In the genomic region with DNA sequence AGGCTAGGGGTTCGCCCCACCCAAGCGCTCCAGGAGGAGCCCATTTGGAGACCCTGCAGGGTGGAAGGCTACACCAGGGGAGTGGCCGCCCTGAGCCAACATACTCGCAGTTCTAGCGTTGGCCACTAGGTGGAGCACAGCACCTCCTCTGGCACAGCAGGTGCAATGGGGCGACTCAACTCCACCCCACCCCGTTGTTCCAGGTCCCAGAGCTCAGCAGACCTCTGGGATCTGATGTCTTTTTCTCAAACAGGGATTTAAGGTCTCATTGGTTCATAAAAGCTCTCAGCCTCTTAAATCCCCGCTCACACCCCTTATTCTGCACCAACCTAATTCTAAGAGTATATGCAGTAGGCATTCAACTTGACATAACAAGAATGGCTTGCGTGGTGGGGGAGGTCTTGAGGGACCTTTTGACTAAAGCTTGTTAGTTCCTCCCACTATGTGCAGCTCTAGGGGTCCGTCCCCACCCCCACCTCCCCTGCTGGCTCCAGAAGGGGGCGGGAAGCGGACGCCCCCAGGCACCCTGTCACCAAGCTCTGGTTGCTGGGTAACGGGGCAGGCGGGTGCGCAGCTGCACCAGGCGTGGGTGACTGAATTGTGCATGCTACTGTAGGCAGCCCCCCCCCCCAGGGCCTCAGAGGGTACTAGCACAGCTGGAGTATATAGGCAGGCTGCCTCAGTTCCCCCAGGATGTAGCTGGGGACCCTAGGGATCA, we compare ENCODE assay signal across 9 mouse cellular contexts. TPM values are rescaled to one million over a fixed set of nuclear protein-coding genes. Genes with fewer than 3 reads are reported as not detected.
DNase-seq lines count a peak whose midpoint lies in the region; ATAC-seq and TF ChIP-seq lines count a peak whose summit lies in the region.
"Had no signal": no experiment of that assay in that cellular context is flagged by ENCODE, and none has a peak within 500 bp of the region (broad histone marks: within the 10 kb centered on the region; RNA-seq: fewer than 3 reads in every experiment).

No protein-coding gene starts in this region.

- peaks cover 24% of the 10 kb centered on the region for H3K4me1 ChIP-seq in bone marrow macrophage, adult 2 months (ENCODE audit: control insufficient read depth, insufficient read depth, low read length)
- H3K4me1 ChIP-seq in embryonic facial prominence, embryonic 15.5 days = peaks cover 44% of the 10 kb centered on the region
- peaks cover 36% of the 10 kb centered on the region for H3K4me1 ChIP-seq in heart, embryonic 13.5 days
- H3K4me1 ChIP-seq in neural tube, embryonic 15.5 days = peaks cover 42% of the 10 kb centered on the region

- peak; percentile 85 for TF ChIP-seq CTCF in bone marrow macrophage, adult 2 months (IDR thresholded peaks at IDR 0.05; ENCODE audit: low read depth, low read length)

- H3K9me3 ChIP-seq in embryonic facial prominence, embryonic 15.5 days (replicated peaks) = no peaks in the 10 kb centered on the region
- H3K9me3 ChIP-seq in heart, embryonic 13.5 days = no peaks in the 10 kb centered on the region
- H3K9me3 ChIP-seq in neural tube, embryonic 15.5 days (replicated peaks) = no peaks in the 10 kb centered on the region
- H3K9me3 ChIP-seq: heart, embryonic 15.5 days had no signal

- peaks cover 12% of the 10 kb centered on the region; the same call in 1 of the 2 replicates for H3K36me3 ChIP-seq in embryonic facial prominence, embryonic 15.5 days
- H3K36me3 ChIP-seq in heart, embryonic 13.5 days = peaks cover 20% of the 10 kb centered on the region
- H3K36me3 ChIP-seq in neural tube, embryonic 15.5 days = no peaks in the 10 kb centered on the region

- H3K27me3 ChIP-seq in embryonic facial prominence, embryonic 15.5 days = no peaks in the 10 kb centered on the region
- no peaks in the 10 kb centered on the region for H3K27me3 ChIP-seq in heart, embryonic 13.5 days (replicated peaks)
- H3K27me3 ChIP-seq in neural tube, embryonic 15.5 days (replicated peaks) = no peaks in the 10 kb centered on the region
- H3K27me3 ChIP-seq: heart, embryonic 15.5 days had no signal

- no peak overlapping the region for H3K27ac ChIP-seq in bone marrow macrophage, adult 2 months (ENCODE audit: insufficient read depth, low read depth, low read length)
- H3K27ac ChIP-seq in embryonic facial prominence, embryonic 15.5 days (replicated peaks) = no peak overlapping the region
- no peak overlapping the region for H3K27ac ChIP-seq in heart, embryonic 13.5 days (replicated peaks)
- peak overlapping the region; percentile 60 for H3K27ac ChIP-seq in neural tube, embryonic 15.5 days (replicated peaks)
- H3K27ac ChIP-seq: heart, embryonic 15.5 days had no signal

- H3K4me3 ChIP-seq in bone marrow macrophage, adult 2 months (ENCODE audit: insufficient read depth, low read length) = no peak overlapping the region
- H3K4me3 ChIP-seq in embryonic facial prominence, embryonic 15.5 days (replicated peaks) = no peak overlapping the region
- no peak overlapping the region for H3K4me3 ChIP-seq in heart, embryonic 13.5 days
- peak overlapping the region; percentile 12; the same call in 1 of the 2 replicates for H3K4me3 ChIP-seq in neural tube, embryonic 15.5 days (replicated peaks)
- H3K4me3 ChIP-seq: heart, embryonic 15.5 days had no signal

- ATAC-seq in CD4-positive, CD25-positive, alpha-beta regulatory T cell, adult 4 months = peak; percentile 56
- ATAC-seq in embryonic facial prominence, embryonic 15.5 days (ENCODE audit: insufficient number of reproducible peaks, low FRiP score, low TSS enrichment, low read depth) = peak; percentile 58
- no peak for ATAC-seq in heart, embryonic 13.5 days (ENCODE audit: extremely low read depth, insufficient number of reproducible peaks, low FRiP score, low TSS enrichment)
- ATAC-seq in neural tube, embryonic 15.5 days (ENCODE audit: low FRiP score) = peak; percentile 30

- TF ChIP-seq POLR2A in bone marrow macrophage, adult 2 months (IDR thresholded peaks at IDR 0.05; ENCODE audit: borderline replicate concordance, low read depth, low read length) = no peak

- H3K4me2 ChIP-seq in embryonic facial prominence, embryonic 15.5 days (replicated peaks) = no peak overlapping the region
- H3K4me2 ChIP-seq in heart, embryonic 13.5 days = no peak overlapping the region
- H3K4me2 ChIP-seq in neural tube, embryonic 15.5 days = peak overlapping the region; percentile 47
- H3K4me2 ChIP-seq: heart, embryonic 15.5 days had no signal

- peak; percentile 87 for DNase-seq in kidney, postnatal 14 days
- DNase-seq in lung, adult 18-20 months = peak; percentile 83 to 87
- peak; percentile 77 for DNase-seq in testis, postnatal 14 days (ENCODE audit: low spot score)

- H3K9ac ChIP-seq in embryonic facial prominence, embryonic 15.5 days = no peak overlapping the region
- H3K9ac ChIP-seq in heart, embryonic 13.5 days = peak overlapping the region; percentile 14; the same call in 1 of the 2 replicates
- 0 out of 2 replicates have a peak overlapping the region, but pooled peaks have one; percentile 28 for H3K9ac ChIP-seq in neural tube, embryonic 15.5 days (replicated peaks)
- H3K9ac ChIP-seq: heart, embryonic 15.5 days had no signal

- WGBS in embryonic facial prominence, embryonic 15.5 days = 22% methylated on average over 17 of the region's 17 CpGs
- WGBS in heart, embryonic 13.5 days = 25% methylated on average over 17 of the region's 17 CpGs
- WGBS in neural tube, embryonic 15.5 days = 11% methylated on average over 17 of the region's 17 CpGs

RNA-seq across cellular contexts. Expression of a gene that starts 5.2 kb away (rescaled TPM):
- polyA plus RNA-seq in CD4-positive, CD25-positive, alpha-beta regulatory T cell, adult 4 months (2017; shearing (Covaris generic)) = 10 to 100 TPM; 13.6 to 16.4 TPM
- 28.9 and 29.8 TPM in 2 replicates for polyA plus RNA-seq in bone marrow macrophage, adult 2 months (2012; ENCODE audit: insufficient read depth, insufficient read length, missing spikeins)
- 25.8 and 27.1 TPM in 2 replicates for polyA plus RNA-seq in embryonic facial prominence, embryonic 15.5 days (2015; fragmentation: Nextera tagmentation; extraction: Ambion mirVana)
- 15.9 and 17.7 TPM in 2 replicates for polyA plus RNA-seq in heart, embryonic 13.5 days (2015; fragmentation: Nextera tagmentation; extraction: Ambion mirVana)
- polyA plus RNA-seq in neural tube, embryonic 15.5 days (2015; fragmentation: Nextera tagmentation; extraction: Ambion mirVana) = 29.5 TPM in 2 replicates

RNA-seq across cellular contexts. Expression of a gene that starts 10.6 kb away (rescaled TPM):
- polyA plus RNA-seq in CD4-positive, CD25-positive, alpha-beta regulatory T cell, adult 4 months (2017; shearing (Covaris generic)) = 1 to 10 TPM; 7.2 to 10.0 TPM
- polyA plus RNA-seq in bone marrow macrophage, adult 2 months (2012; ENCODE audit: insufficient read depth, insufficient read length, missing spikeins) = 7.7 and 9.3 TPM in 2 replicates
- polyA plus RNA-seq in embryonic facial prominence, embryonic 15.5 days (2015; fragmentation: Nextera tagmentation; extraction: Ambion mirVana) = 9.4 and 11.3 TPM in 2 replicates
- polyA plus RNA-seq in heart, embryonic 13.5 days (2015; fragmentation: Nextera tagmentation; extraction: Ambion mirVana) = 5.1 and 6.2 TPM in 2 replicates
- polyA plus RNA-seq in neural tube, embryonic 15.5 days (2015; fragmentation: Nextera tagmentation; extraction: Ambion mirVana) = 6.5 TPM in 2 replicates

RNA-seq across cellular contexts. Expression of a gene that starts 23.6 kb away (rescaled TPM):
- polyA plus RNA-seq in CD4-positive, CD25-positive, alpha-beta regulatory T cell, adult 4 months (2017; shearing (Covaris generic)) = 1 to 10 TPM; 2.3 to 9.7 TPM
- polyA plus RNA-seq in bone marrow macrophage, adult 2 months (2012; ENCODE audit: insufficient read depth, insufficient read length, missing spikeins) = 63.2 and 67.3 TPM in 2 replicates
- polyA plus RNA-seq in embryonic facial prominence, embryonic 15.5 days (2015; fragmentation: Nextera tagmentation; extraction: Ambion mirVana) = 112 and 115 TPM in 2 replicates
- polyA plus RNA-seq in heart, embryonic 13.5 days (2015; fragmentation: Nextera tagmentation; extraction: Ambion mirVana) = 81.7 and 85.1 TPM in 2 replicates
- polyA plus RNA-seq in neural tube, embryonic 15.5 days (2015; fragmentation: Nextera tagmentation; extraction: Ambion mirVana) = 148 and 152 TPM in 2 replicates

RNA-seq across cellular contexts. Expression of a gene that starts 27.6 kb away (rescaled TPM):
- not detected for polyA plus RNA-seq in CD4-positive, CD25-positive, alpha-beta regulatory T cell, adult 4 months (2017; shearing (Covaris generic))
- polyA plus RNA-seq in bone marrow macrophage, adult 2 months (2012; ENCODE audit: insufficient read depth, insufficient read length, missing spikeins) = not detected in 2 replicates
- 0.09 and 0.28 TPM in 2 replicates for polyA plus RNA-seq in embryonic facial prominence, embryonic 15.5 days (2015; fragmentation: Nextera tagmentation; extraction: Ambion mirVana)
- 0.11 and 0.13 TPM in 2 replicates for polyA plus RNA-seq in heart, embryonic 13.5 days (2015; fragmentation: Nextera tagmentation; extraction: Ambion mirVana)
- polyA plus RNA-seq in neural tube, embryonic 15.5 days (2015; fragmentation: Nextera tagmentation; extraction: Ambion mirVana) = 1.4 and 1.5 TPM in 2 replicates

RNA-seq across cellular contexts. Expression of a gene that starts 36.1 kb away (rescaled TPM):
- 100 to 1,000 TPM in 1 of 2 experiments, 10 to 100 TPM in 1; 98.1 to 145 TPM for polyA plus RNA-seq in CD4-positive, CD25-positive, alpha-beta regulatory T cell, adult 4 months (2017; shearing (Covaris generic))
- 29.3 and 35.4 TPM in 2 replicates for polyA plus RNA-seq in bone marrow macrophage, adult 2 months (2012; ENCODE audit: insufficient read depth, insufficient read length, missing spikeins)
- polyA plus RNA-seq in embryonic facial prominence, embryonic 15.5 days (2015; fragmentation: Nextera tagmentation; extraction: Ambion mirVana) = 99.1 and 108 TPM in 2 replicates
- polyA plus RNA-seq in heart, embryonic 13.5 days (2015; fragmentation: Nextera tagmentation; extraction: Ambion mirVana) = 65.9 and 70.4 TPM in 2 replicates
- 68.2 and 79.8 TPM in 2 replicates for polyA plus RNA-seq in neural tube, embryonic 15.5 days (2015; fragmentation: Nextera tagmentation; extraction: Ambion mirVana)
